Mouse (Mus musculus) NIH3T3 (cell line): ENCODE measurements around the gene Gm10334.
"Not testable (repeated sequence)": the region's sequence is repeated elsewhere in the genome, so short reads cannot be mapped to it uniquely, and the experiment has no call there.

Source experiments
- DNase-seq: peaks from one replicate; pipeline ENCODE4 v3.0.0-alpha.2; 2012; ENCODE audit warnings: low read depth

The Gm10334 gene

GRCm38 (mm10) chr6:41446045-41446444 lies at the start of gene Gm10334:
Gm10334 (minus strand) TSS chr6:41446145.
- not testable (repeated sequence) for DNase-seq

- DNase-seq: not testable (repeated sequence)
Measured at GRCm38 (mm10) chr6:41458632-41459031, 12.7 kb upstream of the Gm10334 start, which contains the start of gene Prss1. Prss1 (plus strand) TSS chr6:41458932.

- not testable (repeated sequence) for DNase-seq
Measured at GRCm38 (mm10) chr6:41442261-41442660, 3.7 kb downstream of the Gm10334 start.
